Mouse (Mus musculus): ENCODE data around the gene Cux2.

Gene Cux2

GRCm38 (mm10) chr5:121905671-121906070 is 144.2 kb downstream of the Cux2 start:
- in situ Hi-C loops (cut with MboI; ENCODE audit: low pct_unique_long_range_greater_than_20kb in 1 of 2, low sequenced_read_pairs in 2 of 2, unreplicated experiment in 1 of 2): no loop called here

DNA sequence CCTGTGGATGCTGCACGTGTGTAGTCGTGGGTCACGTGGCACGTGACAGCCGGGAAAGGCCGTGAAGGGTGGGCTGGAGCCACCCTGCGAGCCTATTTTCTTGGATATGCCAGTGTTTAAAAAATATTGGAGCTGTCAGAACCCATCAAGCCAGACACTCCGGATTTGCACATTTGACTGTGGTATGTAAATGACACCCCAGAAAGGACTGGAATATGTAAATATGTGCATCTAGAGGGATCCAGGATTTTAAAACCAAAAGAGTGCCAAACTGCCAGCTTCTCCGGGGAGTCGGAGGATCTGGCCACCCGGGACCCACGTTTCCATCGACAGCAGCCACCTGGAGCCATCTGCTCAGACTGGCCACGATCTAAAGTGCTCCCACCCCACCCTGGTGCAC is 145.1 kb downstream of the Cux2 start:
- in situ Hi-C loops (cut with MboI; ENCODE audit: low pct_unique_long_range_greater_than_20kb in 1 of 2, low sequenced_read_pairs in 2 of 2, unreplicated experiment in 1 of 2): no loop called here

- in situ Hi-C loops (cut with MboI; ENCODE audit: low pct_unique_long_range_greater_than_20kb in 1 of 2, low sequenced_read_pairs in 2 of 2, unreplicated experiment in 1 of 2): no loop called here
Measured at GRCm38 (mm10) chr5:121902809-121903745, 146.8 kb downstream of the Cux2 start.

DNA sequence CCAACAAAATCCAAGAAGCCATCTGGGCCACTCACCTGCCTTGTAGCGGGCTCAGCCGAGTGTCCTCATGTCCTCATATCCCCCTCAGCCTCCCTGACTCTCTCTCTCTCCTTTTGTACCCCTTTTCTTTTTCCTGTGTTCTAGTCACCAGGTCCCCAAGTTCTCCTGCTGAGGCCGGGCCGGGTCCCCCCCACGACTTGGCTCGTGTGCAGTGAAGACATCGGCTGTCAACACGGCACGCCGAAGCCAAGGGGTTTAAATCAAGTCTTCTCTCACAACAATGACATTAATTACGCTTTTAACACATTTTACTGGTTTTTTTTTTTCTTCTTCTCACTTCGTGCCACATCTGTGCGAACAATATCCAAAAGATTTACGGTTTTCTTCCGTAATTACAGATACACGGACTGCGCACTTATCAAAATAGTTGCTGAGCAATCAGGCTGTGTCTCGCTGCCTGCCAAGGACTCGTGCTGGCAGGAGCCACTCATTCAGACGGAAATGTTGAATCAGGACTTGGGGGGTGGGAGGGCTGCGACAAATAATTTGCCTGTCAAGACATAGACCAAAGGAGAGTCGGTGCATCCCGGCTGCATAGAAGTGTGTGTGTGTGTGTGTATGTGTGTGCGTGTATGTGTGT is 154.7 kb downstream of the Cux2 start:
- in situ Hi-C loops (cut with MboI; ENCODE audit: low pct_unique_long_range_greater_than_20kb in 1 of 2, low sequenced_read_pairs in 2 of 2, unreplicated experiment in 1 of 2): no loop called here

- in situ Hi-C loops (cut with MboI; ENCODE audit: low pct_unique_long_range_greater_than_20kb in 1 of 2, low sequenced_read_pairs in 2 of 2, unreplicated experiment in 1 of 2): no loop called here
Measured at GRCm38 (mm10) chr5:121894647-121895046, 155.3 kb downstream of the Cux2 start.

GRCm38 (mm10) chr5:121893581-121893980 is 156.3 kb downstream of the Cux2 start:
- in situ Hi-C loops (cut with MboI; ENCODE audit: low pct_unique_long_range_greater_than_20kb in 1 of 2, low sequenced_read_pairs in 2 of 2, unreplicated experiment in 1 of 2): no loop called here

- in situ Hi-C loops (cut with MboI; ENCODE audit: low pct_unique_long_range_greater_than_20kb in 1 of 2, low sequenced_read_pairs in 2 of 2, unreplicated experiment in 1 of 2): no loop called here
Measured at GRCm38 (mm10) chr5:121892281-121892680, 157.6 kb downstream of the Cux2 start.

GRCm38 (mm10) chr5:121890925-121891324 is 159.0 kb downstream of the Cux2 start:
- in situ Hi-C loops (cut with MboI; ENCODE audit: low pct_unique_long_range_greater_than_20kb in 1 of 2, low sequenced_read_pairs in 2 of 2, unreplicated experiment in 1 of 2): no loop called here

DNA sequence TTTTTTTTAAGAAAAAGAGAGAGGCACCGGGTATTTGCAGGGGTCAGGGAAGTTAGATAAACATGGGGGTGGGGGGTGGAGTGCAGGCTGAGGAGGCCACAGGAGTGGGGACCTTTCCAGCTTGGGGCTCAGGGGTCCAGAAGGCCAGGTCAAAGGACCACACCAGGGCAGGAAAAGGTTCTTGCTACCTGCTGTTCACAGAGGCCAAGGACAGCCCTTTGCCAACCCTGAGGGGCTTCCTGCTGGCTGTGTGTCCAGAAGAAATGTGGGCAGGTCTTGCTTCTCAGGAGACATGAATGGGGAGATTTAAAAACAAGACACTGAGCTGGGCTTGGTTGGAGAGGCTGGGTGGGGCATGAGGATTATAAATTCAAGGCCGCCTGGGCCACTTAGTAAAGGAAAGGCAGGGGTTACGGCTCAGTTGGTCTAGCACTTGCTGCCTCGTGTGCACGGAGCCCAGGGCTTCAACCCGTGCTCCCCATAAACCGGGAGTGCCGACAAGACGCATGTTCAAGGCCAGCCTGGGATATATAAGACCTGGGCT is 160.0 kb downstream of the Cux2 start:
- in situ Hi-C loops (cut with MboI; ENCODE audit: low pct_unique_long_range_greater_than_20kb in 1 of 2, low sequenced_read_pairs in 2 of 2, unreplicated experiment in 1 of 2): no loop called here

- in situ Hi-C loops (cut with MboI; ENCODE audit: low pct_unique_long_range_greater_than_20kb in 1 of 2, low sequenced_read_pairs in 2 of 2, unreplicated experiment in 1 of 2): no loop called here
Measured at GRCm38 (mm10) chr5:121889375-121889774, 160.5 kb downstream of the Cux2 start.

DNA sequence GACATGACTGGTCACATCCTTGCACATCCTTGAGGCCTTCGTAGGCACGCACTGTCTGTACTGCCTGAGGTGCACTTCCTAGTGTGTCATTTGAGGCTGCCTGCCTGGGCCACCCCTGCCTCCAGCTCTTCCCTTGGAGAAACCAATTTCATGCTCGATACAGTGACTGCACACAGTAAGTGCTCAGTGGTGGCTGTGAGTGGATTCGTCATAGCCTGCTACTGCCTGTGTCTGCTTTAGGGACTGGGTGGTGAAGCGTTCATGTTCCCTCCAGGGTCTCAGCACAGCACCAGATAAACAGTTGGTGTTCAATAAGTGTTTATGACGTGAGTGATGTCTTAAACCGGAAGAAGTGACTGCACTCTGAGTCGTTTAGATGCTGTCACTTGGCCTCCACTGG is 166.5 kb downstream of the Cux2 start:
- in situ Hi-C loops (cut with MboI; ENCODE audit: low pct_unique_long_range_greater_than_20kb in 1 of 2, low sequenced_read_pairs in 2 of 2, unreplicated experiment in 1 of 2): no loop called here

GRCm38 (mm10) chr5:121879211-121879610 is 170.7 kb downstream of the Cux2 start:
- in situ Hi-C loops (cut with MboI; ENCODE audit: low pct_unique_long_range_greater_than_20kb in 1 of 2, low sequenced_read_pairs in 2 of 2, unreplicated experiment in 1 of 2): loop anchor here in 1 of 2 experiments (10.0 kb wide), 1 partner anchor 176 kb away; the partner anchor contains the start of gene Cux2

DNA sequence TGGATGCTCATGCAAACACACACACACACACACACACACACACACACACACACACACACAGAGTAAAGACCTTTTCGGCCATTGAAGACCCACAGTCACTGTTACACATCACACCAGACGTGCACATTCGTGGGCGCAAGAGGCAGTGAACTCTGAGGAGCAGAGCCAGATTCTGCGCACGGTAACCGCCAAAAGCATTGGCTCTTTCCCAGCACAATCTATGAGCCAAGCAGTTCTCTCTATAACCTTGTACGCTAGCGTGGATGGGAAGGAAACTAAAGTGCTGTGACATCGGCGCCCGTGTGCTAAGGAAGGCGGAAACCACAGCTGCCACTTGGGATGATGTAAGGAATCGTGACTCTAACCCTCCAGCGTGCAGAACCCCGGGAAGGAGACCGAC is 171.2 kb downstream of the Cux2 start:
- in situ Hi-C loops (cut with MboI; ENCODE audit: low pct_unique_long_range_greater_than_20kb in 1 of 2, low sequenced_read_pairs in 2 of 2, unreplicated experiment in 1 of 2): loop anchor here in 1 of 2 experiments (10.0 kb wide), 1 partner anchor 176 kb away; the partner anchor contains the start of gene Cux2

- in situ Hi-C loops (cut with MboI; ENCODE audit: low pct_unique_long_range_greater_than_20kb in 1 of 2, low sequenced_read_pairs in 2 of 2, unreplicated experiment in 1 of 2): loop anchor here in 1 of 2 experiments (10.0 kb wide), 1 partner anchor 178 kb away; the partner anchor contains the start of gene Cux2
Measured at GRCm38 (mm10) chr5:121876901-121877300, 173.0 kb downstream of the Cux2 start.

- in situ Hi-C loops (cut with MboI; ENCODE audit: low pct_unique_long_range_greater_than_20kb in 1 of 2, low sequenced_read_pairs in 2 of 2, unreplicated experiment in 1 of 2): loop anchor here in 1 of 2 experiments (10.0 kb wide), 1 partner anchor 180 kb away; the partner anchor contains the start of gene Cux2
Measured at GRCm38 (mm10) chr5:121875041-121875440, 174.9 kb downstream of the Cux2 start.

DNA sequence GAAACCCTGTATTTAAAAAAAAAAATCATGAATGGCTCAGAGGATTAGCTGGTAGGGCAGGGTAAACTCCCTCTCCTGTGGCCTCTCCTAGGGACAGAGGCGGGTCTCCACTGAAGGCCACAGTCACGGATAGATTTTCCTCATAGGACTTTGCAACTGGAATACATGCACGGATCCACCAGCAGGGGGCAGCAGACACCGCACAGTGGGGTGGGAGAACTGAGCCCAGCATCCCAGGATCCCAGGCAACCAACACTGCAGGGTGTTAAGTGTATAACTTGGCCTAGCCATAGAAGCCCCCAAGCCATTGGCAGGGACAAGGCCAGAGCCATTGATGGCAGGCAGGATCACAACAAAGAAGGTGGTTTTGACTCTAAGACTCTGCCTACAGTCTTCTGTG is 177.7 kb downstream of the Cux2 start:
- in situ Hi-C loops (cut with MboI; ENCODE audit: low pct_unique_long_range_greater_than_20kb in 1 of 2, low sequenced_read_pairs in 2 of 2, unreplicated experiment in 1 of 2): loop anchor here in 1 of 2 experiments (10.0 kb wide), 1 partner anchor 183 kb away; the partner anchor contains the start of gene Cux2

GRCm38 (mm10) chr5:121871515-121872030 is 178.3 kb downstream of the Cux2 start:
- in situ Hi-C loops (cut with MboI; ENCODE audit: low pct_unique_long_range_greater_than_20kb in 1 of 2, low sequenced_read_pairs in 2 of 2, unreplicated experiment in 1 of 2): loop anchor here in 1 of 2 experiments (10.0 kb wide), 1 partner anchor 183 kb away; the partner anchor contains the start of gene Cux2

DNA sequence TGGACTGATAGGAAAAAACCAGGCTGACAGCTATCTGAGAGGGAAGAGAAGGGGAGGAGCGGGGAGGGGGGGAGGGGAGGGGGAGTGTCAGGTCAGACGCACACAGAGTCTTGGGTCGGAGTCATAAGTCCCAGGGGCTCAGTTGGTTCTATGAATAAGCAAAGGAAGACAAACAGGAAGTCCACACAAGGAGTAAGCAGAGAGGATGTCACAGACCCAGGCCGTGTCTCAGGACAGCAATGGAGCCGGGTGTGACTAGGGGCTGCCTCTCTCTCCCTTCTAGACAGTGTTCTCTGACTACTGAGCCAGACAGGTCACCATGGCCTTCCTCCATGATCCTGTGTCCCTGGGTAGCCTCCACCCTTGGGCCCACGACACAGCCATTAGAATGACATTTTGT is 179.1 kb downstream of the Cux2 start:
- in situ Hi-C loops (cut with MboI; ENCODE audit: low pct_unique_long_range_greater_than_20kb in 1 of 2, low sequenced_read_pairs in 2 of 2, unreplicated experiment in 1 of 2): loop anchor here in 1 of 2 experiments (10.0 kb wide), 1 partner anchor 184 kb away; the partner anchor contains the start of gene Cux2

All from mouse embryonic stem cell (cell line).